Mouse (Mus musculus) limb, embryonic 15.5 days (tissue): ENCODE measurements around the gene Klhl12. TPM values are rescaled to one million over a fixed set of nuclear protein-coding genes. Genes with fewer than 3 reads are reported as not detected.

Experiments
- ATAC-seq: fragments of 200-750 bp; cut with Nextera tagmentation; 2 replicates; pipeline ENCODE4 v1.8.0; 2017; ENCODE audit warnings: low read depth, moderate TSS enrichment; ENCODE audit not compliant: insufficient number of reproducible peaks, low FRiP score, low TSS enrichment
- H3K27ac ChIP-seq: fragments of 300-500 bp; sonication (generic); 2 replicates; pipeline ENCODE4 v1.5.1; 2015; ENCODE audit warnings: moderate library complexity, mild to moderate bottlenecking, inconsistent platforms
- H3K27me3 ChIP-seq: fragments of 300-500 bp; sonication (generic); 2 replicates; pipeline ENCODE4 v1.6.1; 2015; ENCODE audit warnings: inconsistent platforms
- H3K36me3 ChIP-seq: fragments of 300-500 bp; sonication (generic); 2 replicates; pipeline ENCODE4 v1.6.1; 2015; ENCODE audit warnings: inconsistent platforms
- H3K4me1 ChIP-seq: fragments of 300-500 bp; sonication (generic); 2 replicates; pipeline ENCODE4 v1.6.1; 2015; ENCODE audit warnings: inconsistent platforms
- H3K4me2 ChIP-seq: fragments of 300-500 bp; sonication (generic); 2 replicates; pipeline ENCODE4 v1.6.1; 2015; ENCODE audit warnings: mild to moderate bottlenecking, inconsistent platforms
- H3K4me3 ChIP-seq: fragments of 300-500 bp; sonication (generic); 2 replicates; pipeline ENCODE4 v1.5.1; 2015; ENCODE audit warnings: mild to moderate bottlenecking, inconsistent platforms
- H3K9ac ChIP-seq: fragments of 300-500 bp; sonication (generic); 2 replicates; pipeline ENCODE4 v1.6.1; 2015; ENCODE audit warnings: inconsistent platforms
- H3K9me3 ChIP-seq: fragments of 300-500 bp; sonication (generic); 2 replicates; pipeline ENCODE4 v1.6.1; 2016; ENCODE audit warnings: inconsistent platforms
- WGBS: fragments of 180-500 bp; shearing (Covaris S2); methylation state at CpG from one replicate; pipeline ENCODE4 v1.1.7; 2015; 5-methylcytosine and 5-hydroxymethylcytosine counted together
- polyA plus RNA-seq: library from polyadenylated mRNA; unstranded; fragments of >200 nt; fragmentation: Nextera tagmentation; extraction: Ambion mirVana; gene quantifications from 2 replicates; pipeline ENCODE4 v1.2.1, GENCODE M21; 2015

The Klhl12 gene
- polyA plus RNA-seq, 1 experiment from 2014 or later: 25.9 TPM

DNA sequence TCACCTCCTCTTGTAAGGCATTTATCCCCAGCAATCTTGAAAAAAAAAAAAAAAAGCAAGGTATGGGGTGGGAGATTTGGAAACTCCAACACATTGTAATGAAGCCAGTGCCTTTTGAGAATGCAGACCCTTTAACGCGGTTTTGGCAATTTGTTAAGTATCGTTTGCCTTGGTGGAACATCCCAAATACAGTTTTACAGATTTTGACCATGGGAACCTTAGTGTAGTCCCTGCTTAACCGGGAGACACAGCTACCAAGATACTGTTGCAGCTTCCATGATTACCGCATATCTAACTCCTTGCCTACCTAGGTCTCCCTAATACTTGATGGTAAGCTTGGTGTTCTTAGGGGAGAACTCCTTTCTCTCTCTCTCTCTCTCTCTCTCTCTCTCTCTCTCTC is 729 bp downstream of the Klhl12 start:
- Histone ChIP-seq H3K36me3 (peaks cover 28% of the 10 kb centered on the region), H3K27me3 (no peaks in the 10 kb centered on the region), H3K27ac (no peak overlapping the region), H3K9me3 (no peaks in the 10 kb centered on the region), H3K4me2 (peak overlapping the region; percentile 61), H3K9ac (peak overlapping the region; percentile 99), H3K4me3 (peak overlapping the region; percentile 98), H3K4me1 (peaks cover 6% of the 10 kb centered on the region; the same call in 1 of the 2 replicates)
- no peak for ATAC-seq
- 20% methylated on average over 5 of the region's 5 CpGs for WGBS

- no peak overlapping the region for H3K4me2 ChIP-seq
- H3K36me3 ChIP-seq: peaks cover 39% of the 10 kb centered on the region
- no peak overlapping the region for H3K27ac ChIP-seq
- H3K9me3 ChIP-seq: no peaks in the 10 kb centered on the region
- WGBS: 92% methylated on average over 7 of the region's 7 CpGs
- H3K27me3 ChIP-seq: no peaks in the 10 kb centered on the region
- no peak overlapping the region for H3K4me3 ChIP-seq
- ATAC-seq: no peak
- H3K4me1 ChIP-seq: peaks cover 6% of the 10 kb centered on the region; the same call in 1 of the 2 replicates
- H3K9ac ChIP-seq: no peak overlapping the region
These were observed 2.9 kb downstream of the Klhl12 start for GRCm38 (mm10) chr1:134458139-134458727.

- Histone ChIP-seq H3K27me3 (no peaks in the 10 kb centered on the region), H3K9me3 (no peaks in the 10 kb centered on the region), H3K4me1 (peaks cover 6% of the 10 kb centered on the region; the same call in 1 of the 2 replicates), H3K36me3 (peaks cover 57% of the 10 kb centered on the region), H3K4me3 (no peak overlapping the region), H3K27ac (no peak overlapping the region), H3K4me2 (no peak overlapping the region), H3K9ac (no peak overlapping the region)
- WGBS: 90% methylated on average over 1 of the region's 1 CpGs
- no peak for ATAC-seq
These were observed 5.3 kb downstream of the Klhl12 start for GRCm38 (mm10) chr1:134460294-134461284.

DNA sequence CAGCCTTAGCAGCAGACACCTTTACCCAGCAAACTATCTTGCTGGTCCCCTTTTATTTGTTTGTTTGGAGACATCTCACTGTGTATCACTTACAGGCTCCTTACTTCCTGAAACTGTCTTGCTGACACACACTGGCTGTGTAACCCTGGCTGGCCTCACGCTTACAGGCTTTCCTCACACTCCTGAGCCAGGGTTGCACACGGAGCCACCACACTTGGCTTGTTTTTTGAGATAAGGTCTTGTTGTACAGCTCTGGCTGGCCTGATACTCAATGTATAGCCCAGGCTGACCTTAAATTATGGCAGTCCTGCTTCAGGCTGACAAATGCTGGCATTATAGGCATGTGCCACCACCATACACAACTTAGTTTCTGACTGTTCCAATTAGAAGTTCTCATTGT is 29.3 kb downstream of the Klhl12 start:
- Histone ChIP-seq H3K4me2 (no peak overlapping the region), H3K27ac (no peak overlapping the region), H3K27me3 (no peaks in the 10 kb centered on the region), H3K36me3 (peaks cover 68% of the 10 kb centered on the region), H3K4me3 (no peak overlapping the region), H3K4me1 (no peaks in the 10 kb centered on the region), H3K9me3 (no peaks in the 10 kb centered on the region), H3K9ac (no peak overlapping the region)
- WGBS: 92% methylated on average over 2 of the region's 2 CpGs
- ATAC-seq: no peak

DNA sequence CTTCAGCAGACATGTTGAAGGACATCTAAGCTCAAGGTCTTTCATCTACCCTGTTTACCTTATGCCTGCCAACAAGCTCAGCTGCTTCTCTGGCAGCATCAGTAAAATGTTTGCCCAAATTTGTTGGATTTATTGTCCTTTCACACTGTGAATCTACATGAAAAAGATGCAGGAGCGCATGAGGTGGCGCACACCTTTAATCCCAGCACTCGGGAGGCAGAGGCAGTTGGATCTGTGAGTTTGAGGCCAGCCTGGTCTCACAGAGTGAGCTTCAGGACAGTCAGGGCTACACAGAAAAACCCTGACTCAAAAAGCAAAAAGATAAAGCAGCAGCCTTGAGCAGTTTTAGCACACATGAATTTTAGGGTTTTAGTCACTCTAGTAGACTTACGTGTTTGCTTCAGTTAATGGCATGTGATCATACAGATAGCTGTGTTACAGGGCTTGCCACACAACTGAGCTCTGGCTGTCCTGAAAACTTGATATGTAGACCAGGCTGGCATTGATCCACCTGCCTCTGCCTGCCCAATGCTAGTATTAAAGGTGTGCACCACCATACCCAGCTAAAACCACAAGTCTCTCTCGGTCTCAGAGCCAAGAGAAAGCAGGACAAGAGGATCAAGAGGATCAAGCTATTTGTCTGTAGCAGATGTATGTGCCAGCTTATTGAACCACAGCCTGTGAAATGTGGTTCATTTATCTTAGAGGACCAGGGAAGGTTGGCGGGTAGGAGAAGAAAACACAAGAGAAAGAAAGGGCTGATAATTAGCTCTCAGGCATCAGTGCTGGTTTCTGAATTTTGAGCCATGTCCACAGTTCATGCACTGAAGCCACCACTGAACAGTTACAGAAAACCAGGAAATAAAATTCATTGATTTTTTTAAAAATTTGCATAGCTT is 35.8 kb downstream of the Klhl12 start:
- H3K27me3 ChIP-seq: no peaks in the 10 kb centered on the region
- 89% methylated on average over 6 of the region's 6 CpGs for WGBS
- no peak overlapping the region for H3K4me3 ChIP-seq
- H3K36me3 ChIP-seq: peaks cover 46% of the 10 kb centered on the region
- H3K4me2 ChIP-seq: no peak overlapping the region
- H3K27ac ChIP-seq: no peak overlapping the region
- H3K9ac ChIP-seq: no peak overlapping the region
- H3K4me1 ChIP-seq: peaks cover 12% of the 10 kb centered on the region
- no peaks in the 10 kb centered on the region for H3K9me3 ChIP-seq
- ATAC-seq: no peak

GRCm38 (mm10) chr1:134492276-134492675 is 36.9 kb downstream of the Klhl12 start:
- ATAC-seq: no peak
- Histone ChIP-seq H3K9ac (no peak overlapping the region), H3K4me2 (no peak overlapping the region), H3K4me1 (peaks cover 12% of the 10 kb centered on the region), H3K27ac (no peak overlapping the region), H3K9me3 (no peaks in the 10 kb centered on the region), H3K36me3 (peaks cover 40% of the 10 kb centered on the region), H3K4me3 (no peak overlapping the region), H3K27me3 (no peaks in the 10 kb centered on the region)
- 77% methylated on average over 7 of the region's 7 CpGs for WGBS

DNA sequence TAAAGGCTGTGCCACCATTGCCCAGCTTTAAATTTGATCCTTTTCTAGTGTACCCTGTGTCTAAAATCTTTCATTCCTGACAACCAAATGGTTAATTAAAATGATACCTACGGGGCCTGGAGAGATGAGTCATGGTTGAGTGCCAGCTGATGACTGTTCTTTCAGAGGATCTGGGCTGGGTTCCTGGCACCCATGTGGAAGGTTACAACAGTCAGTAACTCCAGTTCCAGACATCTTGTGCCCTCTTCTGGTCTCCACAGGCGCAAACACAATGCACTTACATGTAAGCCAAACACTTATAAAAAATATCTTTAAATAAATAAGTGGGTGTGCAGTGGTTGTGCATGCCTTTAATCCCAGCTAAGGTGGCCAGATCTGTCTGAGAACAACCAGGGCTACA is 38.2 kb downstream of the Klhl12 start:
- no peak overlapping the region for H3K9ac ChIP-seq
- no peak overlapping the region for H3K4me2 ChIP-seq
- no peaks in the 10 kb centered on the region for H3K27me3 ChIP-seq
- ATAC-seq: no peak
- H3K27ac ChIP-seq: no peak overlapping the region
- H3K4me1 ChIP-seq: peaks cover 12% of the 10 kb centered on the region
- WGBS: 82% methylated on average over 2 of the region's 2 CpGs
- H3K4me3 ChIP-seq: no peak overlapping the region
- peaks cover 32% of the 10 kb centered on the region for H3K36me3 ChIP-seq
- no peaks in the 10 kb centered on the region for H3K9me3 ChIP-seq

- 16% methylated on average over 5 of the region's 5 CpGs for WGBS
- Histone ChIP-seq H3K27me3 (no peaks in the 10 kb centered on the region), H3K27ac (peak overlapping the region; percentile 99), H3K36me3 (peaks cover 31% of the 10 kb centered on the region), H3K9ac (peak overlapping the region; percentile 29), H3K4me1 (peaks cover 12% of the 10 kb centered on the region), H3K4me2 (peak overlapping the region; percentile 65), H3K9me3 (no peaks in the 10 kb centered on the region), H3K4me3 (peak overlapping the region; percentile 81)
- ATAC-seq: no peak
These were observed 38.6 kb downstream of the Klhl12 start for GRCm38 (mm10) chr1:134493956-134494355.

DNA sequence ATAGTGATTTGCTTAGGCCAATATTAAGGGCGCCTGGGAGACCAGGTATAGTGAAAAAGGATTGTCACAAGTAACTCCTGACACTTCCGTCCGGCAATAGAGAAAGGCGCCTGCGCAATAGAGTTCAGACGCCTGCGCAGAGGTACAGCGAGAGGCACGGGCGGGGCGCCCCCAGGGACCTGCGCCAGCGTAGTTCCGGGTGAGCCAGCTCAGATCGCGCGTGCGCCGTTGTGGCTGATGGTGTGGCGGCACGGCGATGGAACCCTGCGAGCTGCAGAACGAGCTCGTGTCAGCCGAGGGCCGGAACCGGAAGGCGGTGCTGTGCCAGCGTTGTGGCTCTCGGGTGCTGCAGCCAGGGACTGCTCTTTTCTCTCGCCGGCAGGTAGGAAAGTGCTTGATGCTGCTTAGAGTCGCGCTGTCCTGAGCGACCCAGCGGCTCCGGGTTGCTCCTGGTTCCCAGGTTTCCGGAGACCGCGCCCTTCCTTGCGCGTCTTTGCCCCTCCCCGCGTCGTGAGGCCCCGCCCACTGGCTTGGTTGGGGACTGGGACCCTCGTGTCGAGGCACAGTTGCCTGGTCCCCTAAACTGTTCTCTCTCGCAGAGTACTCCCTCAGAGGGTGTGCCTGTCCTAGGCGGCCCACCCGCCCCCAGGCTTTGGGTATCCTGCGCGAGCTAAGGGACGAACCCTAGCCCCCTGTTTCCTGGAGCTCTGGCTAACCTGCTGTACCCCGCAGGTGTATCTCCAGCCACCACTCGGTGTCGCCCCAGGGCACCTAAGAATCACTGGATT is 39.3 kb downstream of the Klhl12 start, which contains the start of gene Rabif:
Gene Rabif (plus strand): TSS at position 221 of the 788 bp plus-strand sequence.
- Histone ChIP-seq H3K36me3 (peaks cover 25% of the 10 kb centered on the region), H3K9ac (peak within 1 kb of the TSS; percentile 65), H3K4me1 (peaks cover 12% of the 10 kb centered on the region), H3K27me3 (no peaks in the 10 kb centered on the region), H3K4me3 (peak within 1 kb of the TSS; percentile 81), H3K9me3 (no peaks in the 10 kb centered on the region), H3K4me2 (peak within 1 kb of the TSS; percentile 65), H3K27ac (peak within 1 kb of the TSS; percentile 99)
- ATAC-seq: peak; percentile 96
- under 1% methylated on average over 58 of the region's 58 CpGs for WGBS

- peak overlapping the region; percentile 65 for H3K4me2 ChIP-seq
- peak overlapping the region; percentile 81 for H3K4me3 ChIP-seq
- 19% methylated on average over 5 of the region's 5 CpGs for WGBS
- peak overlapping the region; percentile 65 for H3K9ac ChIP-seq
- no peaks in the 10 kb centered on the region for H3K27me3 ChIP-seq
- peaks cover 12% of the 10 kb centered on the region for H3K4me1 ChIP-seq
- H3K36me3 ChIP-seq: peaks cover 19% of the 10 kb centered on the region
- no peaks in the 10 kb centered on the region for H3K9me3 ChIP-seq
- no peak for ATAC-seq
- peak overlapping the region; percentile 99 for H3K27ac ChIP-seq
These were observed 39.8 kb downstream of the Klhl12 start for GRCm38 (mm10) chr1:134495216-134495539.

DNA sequence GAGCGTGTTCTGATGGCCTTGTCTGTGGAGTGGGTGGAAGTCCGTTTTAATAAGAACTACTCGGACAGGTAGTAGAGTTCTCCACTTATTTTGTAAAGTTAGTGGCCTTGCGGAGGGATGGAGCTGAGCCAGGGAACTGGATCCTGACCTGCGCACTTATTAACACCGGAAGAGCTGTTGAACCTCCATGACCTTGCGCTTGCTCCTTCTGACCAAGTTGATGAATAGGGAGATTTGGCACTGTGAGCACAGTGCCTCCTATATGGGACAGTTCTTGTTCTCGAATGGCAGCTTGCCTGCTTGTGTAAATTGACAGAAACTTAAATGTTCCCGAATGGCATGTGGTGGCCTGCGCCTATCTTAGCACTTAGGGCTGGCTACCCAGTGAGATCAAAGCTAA is 40.7 kb downstream of the Klhl12 start:
- peaks cover 12% of the 10 kb centered on the region for H3K36me3 ChIP-seq
- H3K9me3 ChIP-seq: no peaks in the 10 kb centered on the region
- peaks cover 12% of the 10 kb centered on the region for H3K4me1 ChIP-seq
- H3K4me2 ChIP-seq: no peak overlapping the region
- WGBS: 74% methylated on average over 10 of the region's 10 CpGs
- H3K27me3 ChIP-seq: no peaks in the 10 kb centered on the region
- no peak overlapping the region for H3K4me3 ChIP-seq
- no peak overlapping the region for H3K27ac ChIP-seq
- ATAC-seq: no peak
- no peak overlapping the region for H3K9ac ChIP-seq
